Mouse (Mus musculus) testis, adult 2 months (tissue): ENCODE measurements around the gene Trim37.

Experiments used
- CTCF ChIP-seq: fragments of 200-500 bp; IDR thresholded peaks from 2 replicates; pipeline ENCODE4 v1.5.1; 2012; ENCODE audit warnings: low read depth, mild to moderate bottlenecking, inconsistent platforms, low read length, moderate library complexity; ENCODE audit not compliant: control insufficient read depth, insufficient read depth, insufficient replicate concordance
- POLR2A ChIP-seq: fragments of 200-500 bp; IDR thresholded peaks from 2 replicates; pipeline ENCODE4 v1.6.1; 2012; ENCODE audit warnings: low read depth, mild to moderate bottlenecking, inconsistent platforms, low read length, moderate library complexity; ENCODE audit not compliant: control insufficient read depth

GRCm38 (mm10) chr11:87241256-87241655 is 114.4 kb downstream of the Trim37 start:
- TF ChIP-seq POLR2A (no peak), CTCF (no peak)
